Mouse (Mus musculus): ENCODE results near the gene Ugt2a3. TPM values are rescaled to one million over a fixed set of nuclear protein-coding genes. Genes with fewer than 3 reads are reported as not detected.
"Not testable (repeated sequence)": the region's sequence is repeated elsewhere in the genome, so short reads cannot be mapped to it uniquely, and the experiment has no call there.

The Ugt2a3 gene
- 0.07 TPM in 1 of 2 replicates, not detected in the other for polyA plus RNA-seq (2015; fragmentation: Nextera tagmentation; extraction: Ambion mirVana)

- no peak within 1 kb of the TSS for H3K9ac ChIP-seq
- no peaks in the 10 kb centered on the region for H3K36me3 ChIP-seq (replicated peaks)
- no peak within 1 kb of the TSS for H3K4me2 ChIP-seq
- WGBS (ENCODE audit: insufficient replicate concordance): 46% methylated on average over 11 of the region's 11 CpGs
- H3K27ac ChIP-seq (replicated peaks): no peak within 1 kb of the TSS
- H3K4me1 ChIP-seq (replicated peaks): no peaks in the 10 kb centered on the region
- no peaks in the 10 kb centered on the region for H3K27me3 ChIP-seq
- H3K4me3 ChIP-seq (replicated peaks): no peak within 1 kb of the TSS
- H3K9me3 ChIP-seq (replicated peaks): no peaks in the 10 kb centered on the region
- no peak for ATAC-seq (ENCODE audit: insufficient read depth)
Measured at GRCm38 (mm10) chr5:87336961-87337697, at the start of gene Ugt2a3. TSS of gene Ugt2a3 (minus strand) at chr5:87337195.

- H3K4me3 ChIP-seq (replicated peaks): no peak overlapping the region
- no peaks in the 10 kb centered on the region for H3K27me3 ChIP-seq
- 36% methylated on average over 2 of the region's 2 CpGs for WGBS (ENCODE audit: insufficient replicate concordance)
- H3K9ac ChIP-seq: no peak overlapping the region
- H3K36me3 ChIP-seq (replicated peaks): no peaks in the 10 kb centered on the region
- ATAC-seq (ENCODE audit: insufficient read depth): no peak
- no peaks in the 10 kb centered on the region for H3K4me1 ChIP-seq (replicated peaks)
- H3K9me3 ChIP-seq (replicated peaks): no peaks in the 10 kb centered on the region
- no peak overlapping the region for H3K27ac ChIP-seq (replicated peaks)
- H3K4me2 ChIP-seq: no peak overlapping the region
Measured at GRCm38 (mm10) chr5:87380234-87380633, 43.2 kb upstream of the Ugt2a3 start.

GRCm38 (mm10) chr5:87379825-87380224 is 42.8 kb upstream of the Ugt2a3 start:
- Histone ChIP-seq H3K4me2 (no peak overlapping the region), H3K9me3 (replicated peaks) (no peaks in the 10 kb centered on the region), H3K9ac (no peak overlapping the region), H3K27ac (replicated peaks) (no peak overlapping the region), H3K4me1 (replicated peaks) (no peaks in the 10 kb centered on the region), H3K4me3 (replicated peaks) (no peak overlapping the region), H3K27me3 (no peaks in the 10 kb centered on the region), H3K36me3 (replicated peaks) (no peaks in the 10 kb centered on the region)
- no peak for ATAC-seq (ENCODE audit: insufficient read depth)

- no peaks in the 10 kb centered on the region for H3K9me3 ChIP-seq (replicated peaks)
- ATAC-seq (ENCODE audit: insufficient read depth): no peak
- WGBS (ENCODE audit: insufficient replicate concordance): 56% methylated on average over 3 of the region's 3 CpGs
Measured at GRCm38 (mm10) chr5:87375874-87376383, 38.9 kb upstream of the Ugt2a3 start.

GRCm38 (mm10) chr5:87373502-87373863 is 36.5 kb upstream of the Ugt2a3 start:
- Histone ChIP-seq H3K4me3 (replicated peaks) (no peak overlapping the region), H3K9me3 (replicated peaks) (no peaks in the 10 kb centered on the region), H3K36me3 (replicated peaks) (no peaks in the 10 kb centered on the region), H3K4me2 (no peak overlapping the region), H3K9ac (no peak overlapping the region), H3K27me3 (no peaks in the 10 kb centered on the region), H3K27ac (replicated peaks) (no peak overlapping the region), H3K4me1 (replicated peaks) (no peaks in the 10 kb centered on the region)
- no peak for ATAC-seq (ENCODE audit: insufficient read depth)
- WGBS (ENCODE audit: insufficient replicate concordance): 43% methylated on average over 1 of the region's 1 CpGs

More at GRCm38 (mm10) chr5:87375874-87376383, 38.9 kb upstream of the Ugt2a3 start:
- Histone ChIP-seq H3K4me2 (no peak overlapping the region), H3K36me3 (replicated peaks) (no peaks in the 10 kb centered on the region), H3K27ac (replicated peaks) (no peak overlapping the region), H3K27me3 (no peaks in the 10 kb centered on the region), H3K4me1 (replicated peaks) (no peaks in the 10 kb centered on the region), H3K4me3 (replicated peaks) (no peak overlapping the region), H3K9ac (no peak overlapping the region)

GRCm38 (mm10) chr5:87372788-87373501 is 36.0 kb upstream of the Ugt2a3 start:
- not testable (repeated sequence) for H3K36me3 ChIP-seq (replicated peaks); ATAC-seq (ENCODE audit: insufficient read depth); H3K4me2 ChIP-seq; H3K4me1 ChIP-seq (replicated peaks); H3K9ac ChIP-seq; H3K27ac ChIP-seq (replicated peaks); H3K4me3 ChIP-seq (replicated peaks); H3K9me3 ChIP-seq (replicated peaks); H3K27me3 ChIP-seq
- 27% methylated on average over 4 of the region's 4 CpGs for WGBS (ENCODE audit: insufficient replicate concordance)

- no peak overlapping the region for H3K27ac ChIP-seq (replicated peaks)
- H3K9me3 ChIP-seq (replicated peaks): no peaks in the 10 kb centered on the region
- H3K27me3 ChIP-seq: no peaks in the 10 kb centered on the region
- no peak overlapping the region for H3K9ac ChIP-seq
- no peaks in the 10 kb centered on the region for H3K36me3 ChIP-seq (replicated peaks)
- 35% methylated on average over 1 of the region's 1 CpGs for WGBS (ENCODE audit: insufficient replicate concordance)
- no peak overlapping the region for H3K4me2 ChIP-seq
- no peak overlapping the region for H3K4me3 ChIP-seq (replicated peaks)
- H3K4me1 ChIP-seq (replicated peaks): no peaks in the 10 kb centered on the region
- ATAC-seq (ENCODE audit: insufficient read depth): no peak
Measured at GRCm38 (mm10) chr5:87350350-87350749, 13.4 kb upstream of the Ugt2a3 start.

- ATAC-seq (ENCODE audit: insufficient read depth); H3K9ac ChIP-seq; H3K9me3 ChIP-seq (replicated peaks); H3K27ac ChIP-seq (replicated peaks); H3K36me3 ChIP-seq (replicated peaks); H3K27me3 ChIP-seq; H3K4me2 ChIP-seq; H3K4me1 ChIP-seq (replicated peaks); H3K4me3 ChIP-seq (replicated peaks): not testable (repeated sequence)
- 67% methylated on average over 1 of the region's 1 CpGs for WGBS (ENCODE audit: insufficient replicate concordance)
Measured at GRCm38 (mm10) chr5:87349150-87349549, 12.2 kb upstream of the Ugt2a3 start.

GRCm38 (mm10) chr5:87347479-87348078 is 10.6 kb upstream of the Ugt2a3 start:
- WGBS (ENCODE audit: insufficient replicate concordance): 43% methylated on average over 2 of the region's 2 CpGs
- H3K4me3 ChIP-seq (replicated peaks); ATAC-seq (ENCODE audit: insufficient read depth); H3K27me3 ChIP-seq; H3K9me3 ChIP-seq (replicated peaks); H3K36me3 ChIP-seq (replicated peaks); H3K4me1 ChIP-seq (replicated peaks); H3K27ac ChIP-seq (replicated peaks); H3K4me2 ChIP-seq; H3K9ac ChIP-seq: not testable (repeated sequence)

- Histone ChIP-seq H3K9ac (no peak overlapping the region), H3K9me3 (replicated peaks) (no peaks in the 10 kb centered on the region), H3K27ac (replicated peaks) (no peak overlapping the region), H3K4me2 (no peak overlapping the region), H3K4me3 (replicated peaks) (no peak overlapping the region), H3K36me3 (replicated peaks) (no peaks in the 10 kb centered on the region), H3K27me3 (no peaks in the 10 kb centered on the region), H3K4me1 (replicated peaks) (no peaks in the 10 kb centered on the region)
- 60% methylated on average over 5 of the region's 5 CpGs for WGBS (ENCODE audit: insufficient replicate concordance)
- no peak for ATAC-seq (ENCODE audit: insufficient read depth)
Measured at GRCm38 (mm10) chr5:87340461-87340860, 3.5 kb upstream of the Ugt2a3 start.

GRCm38 (mm10) chr5:87335199-87335598 is 1.8 kb downstream of the Ugt2a3 start:
- no peaks in the 10 kb centered on the region for H3K36me3 ChIP-seq (replicated peaks)
- no peaks in the 10 kb centered on the region for H3K27me3 ChIP-seq
- no peak overlapping the region for H3K4me3 ChIP-seq (replicated peaks)
- H3K9ac ChIP-seq: no peak overlapping the region
- H3K27ac ChIP-seq (replicated peaks): no peak overlapping the region
- no peak for ATAC-seq (ENCODE audit: insufficient read depth)
- no peak overlapping the region for H3K4me2 ChIP-seq
- no peaks in the 10 kb centered on the region for H3K9me3 ChIP-seq (replicated peaks)
- WGBS (ENCODE audit: insufficient replicate concordance): 48% methylated on average over 1 of the region's 1 CpGs
- H3K4me1 ChIP-seq (replicated peaks): no peaks in the 10 kb centered on the region

All from liver, embryonic 15.5 days (tissue).